Mouse (Mus musculus): Measurements from ENCODE around the gene Sumo1.
"Not testable (repeated sequence)": the region's sequence is repeated elsewhere in the genome, so short reads cannot be mapped to it uniquely, and the experiment has no call there.

- TF ChIP-seq FLI1 (IDR thresholded peaks at IDR 0.05; ENCODE audit: low read length); GATA1 (IDR thresholded peaks at IDR 0.05; ENCODE audit: borderline replicate concordance, low read length): not testable (repeated sequence)
Observed at GRCm38 (mm10) chr1:59630356-59630755, 40.3 kb downstream of the Sumo1 start.

Measured in megakaryocyte, embryonic 14.5 days (primary cell).